Mouse (Mus musculus): Measurements from ENCODE around the gene Jmjd8.

DNA sequence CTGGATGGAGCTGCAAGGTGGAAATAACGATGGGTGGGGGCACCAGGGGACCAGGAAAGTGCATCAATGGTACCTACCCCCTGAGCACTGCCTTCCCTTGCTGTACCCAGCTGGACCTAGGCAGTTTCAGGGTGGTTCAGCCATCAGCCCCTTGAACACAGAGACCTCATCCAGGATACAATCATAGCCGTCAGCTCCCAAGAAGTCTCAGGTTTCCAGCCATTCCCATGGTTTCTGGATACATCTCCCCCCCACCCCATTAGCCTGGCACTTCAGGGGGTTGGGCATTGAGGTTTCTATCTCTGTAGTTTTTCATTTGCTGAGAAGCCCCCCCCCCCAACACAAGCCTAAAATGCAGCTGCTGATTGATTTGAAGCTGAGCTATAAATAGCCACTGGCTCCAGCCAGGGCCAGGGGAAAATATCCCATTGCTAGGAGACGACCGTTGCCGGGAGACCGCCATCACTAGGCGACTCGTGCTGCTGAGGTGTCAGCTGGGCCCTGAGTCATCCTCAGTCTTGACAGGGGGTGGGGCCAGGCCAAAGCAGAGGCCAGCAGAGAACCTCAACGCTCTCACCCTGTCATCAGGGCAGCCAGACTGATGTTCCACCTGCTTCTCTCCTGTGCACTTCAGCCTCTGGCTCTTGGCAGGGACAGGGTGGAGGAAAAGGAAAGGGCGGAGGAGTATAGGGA lies 25.7 kb upstream of the Jmjd8 start:
- TF ChIP-seq CTCF (IDR thresholded peaks at IDR 0.05): no peak
- TF ChIP-seq POLR2A (IDR thresholded peaks at IDR 0.05; ENCODE audit: insufficient read depth, low read depth, low read length): no peak
- TF ChIP-seq EP300 (IDR thresholded peaks at IDR 0.05; ENCODE audit: insufficient read depth, low read depth, low read length): no peak

Measured in heart, adult 2 months (tissue).